Mouse (Mus musculus) gastrocnemius, postnatal 14 days (tissue): ENCODE measurements at regions not wholly inside any gene's neighbourhood (a gene's known extent, or its start where the extent isn't known, plus 50 kb on each side); places are given as distances from the start of the nearest gene placed in this dataset.

Experiments
- DNase-seq: peaks from one replicate; pipeline ENCODE4 v3.0.0; 2021; ENCODE audit warnings: mixed read lengths
- intact Hi-C: fragments of 180-260 bp; cut with DNase I; formaldehyde crosslinking; loops from one replicate; pipeline ENCODE4 v1.15.1; 2025; ENCODE audit warnings: low total_unique reads

- intact Hi-C loops, result no loop called here
- DNase-seq, result no peak
Observed at GRCm38 (mm10) chrX:97434327-97434726, 57.3 kb upstream of the Eda2r start.

GRCm38 (mm10) chrX:97431391-97431803 is 54.4 kb upstream of the Eda2r start:
- intact Hi-C loops, result no loop called here
- DNase-seq, result peak; percentile 10
